Mouse (Mus musculus): Measurements from ENCODE around the gene Nemp1.

Nemp1 gene

DNA sequence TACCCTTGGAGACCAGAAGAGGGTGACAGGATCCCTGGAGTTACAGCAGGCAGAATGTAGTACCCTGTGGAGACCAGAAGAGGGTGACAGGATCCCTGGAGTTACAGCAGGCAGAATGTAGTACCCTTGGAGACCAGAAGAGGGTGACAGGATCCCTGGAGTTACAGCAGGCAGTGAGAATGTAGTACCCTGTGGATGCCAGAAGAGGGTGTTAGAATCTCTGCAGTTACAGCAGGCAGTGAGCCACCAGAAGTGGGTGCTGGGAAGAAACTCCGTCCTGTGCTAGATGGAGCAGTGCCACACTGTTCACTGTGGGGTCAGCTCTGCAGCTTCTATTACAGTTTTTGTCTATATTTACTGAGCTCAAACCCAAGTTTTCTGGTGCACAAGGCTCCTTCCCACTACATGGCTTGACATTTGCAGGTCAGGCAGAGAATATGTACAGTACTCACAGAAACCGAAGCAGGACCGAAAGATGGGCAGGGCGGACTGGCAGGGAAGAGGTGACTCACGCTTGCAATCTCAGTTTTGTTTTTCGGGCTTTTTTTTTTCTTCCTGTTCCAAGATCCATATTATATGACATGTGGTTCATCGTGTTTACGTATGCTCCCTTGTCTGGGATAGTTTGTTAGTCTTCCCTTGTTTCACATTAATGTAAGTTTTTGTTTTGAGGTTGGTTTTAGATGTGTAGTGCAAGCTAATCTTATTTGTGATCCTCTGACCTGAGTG lies 8.3 kb downstream of the Nemp1 start:
- DNase-seq: peak; percentile 84 to 91

DNA sequence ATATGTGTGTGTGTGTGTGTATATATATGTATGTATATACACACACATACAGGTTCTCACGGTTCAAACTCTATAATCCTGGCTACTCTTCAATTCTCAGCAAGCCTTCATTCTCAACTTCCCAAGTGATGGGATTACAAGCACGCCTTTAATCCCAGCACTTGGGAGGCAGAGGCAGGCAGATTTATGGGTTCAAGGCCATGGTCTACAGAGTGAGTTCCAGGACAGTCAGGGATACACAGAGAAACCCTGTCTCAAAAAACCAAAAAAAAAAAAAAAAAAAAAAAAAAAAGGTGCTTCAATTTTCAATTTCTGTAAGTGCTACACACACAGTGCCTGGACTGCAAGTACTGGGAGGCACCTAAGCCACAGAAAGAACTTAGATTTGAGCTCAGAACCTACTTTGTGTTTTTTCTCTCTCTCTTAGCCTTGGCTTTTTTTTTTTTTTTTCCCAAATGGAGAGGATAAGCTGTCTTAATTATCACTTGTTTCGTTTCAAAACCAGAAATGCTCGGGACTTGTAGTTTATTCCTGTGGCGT lies 9.2 kb downstream of the Nemp1 start:
- DNase-seq: no peak

DNA sequence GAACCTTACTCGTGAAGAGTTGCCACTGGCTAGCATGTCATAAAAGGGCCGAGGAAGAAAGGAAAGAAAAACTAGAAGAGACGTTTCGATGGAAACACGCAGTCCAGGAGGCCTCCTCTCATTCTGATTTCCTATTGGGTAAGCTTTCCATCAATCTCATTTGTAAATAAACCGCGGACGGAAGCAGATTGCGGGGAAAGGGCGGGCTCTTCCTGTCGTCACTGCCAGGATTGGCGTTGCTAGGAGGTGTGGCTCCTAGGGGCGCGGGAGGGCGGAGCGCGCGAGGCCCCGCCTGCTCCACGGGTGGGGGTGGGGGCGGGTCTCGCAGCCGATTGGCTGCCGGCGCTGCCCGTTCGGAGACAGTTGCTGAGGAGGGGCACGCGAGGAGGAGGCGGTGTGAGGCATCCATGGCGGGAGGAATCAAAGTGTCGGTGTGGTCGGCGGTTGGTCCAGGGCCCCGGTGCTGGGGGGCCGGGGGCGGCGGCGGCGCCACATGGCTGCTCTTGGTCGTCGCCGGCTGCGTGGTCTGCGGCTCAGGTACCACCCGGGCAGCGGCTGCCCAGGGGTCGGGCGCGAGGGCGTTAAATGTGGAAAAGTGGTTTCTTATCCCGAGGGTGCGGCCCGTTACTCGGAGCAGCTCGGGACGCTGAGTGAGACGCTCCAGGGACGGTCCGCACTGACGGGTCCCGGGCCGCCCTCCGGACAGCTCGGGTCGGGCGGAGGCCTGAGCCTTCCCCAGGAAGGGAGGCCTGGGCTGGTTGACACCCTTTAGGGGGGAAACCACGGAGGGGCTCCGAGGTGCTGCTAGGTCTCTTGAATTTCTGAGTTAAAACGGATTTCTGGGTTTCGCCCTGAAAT lies 10.2 kb downstream of the Nemp1 start:
- peak; percentile 91 to 96 for DNase-seq

DNA sequence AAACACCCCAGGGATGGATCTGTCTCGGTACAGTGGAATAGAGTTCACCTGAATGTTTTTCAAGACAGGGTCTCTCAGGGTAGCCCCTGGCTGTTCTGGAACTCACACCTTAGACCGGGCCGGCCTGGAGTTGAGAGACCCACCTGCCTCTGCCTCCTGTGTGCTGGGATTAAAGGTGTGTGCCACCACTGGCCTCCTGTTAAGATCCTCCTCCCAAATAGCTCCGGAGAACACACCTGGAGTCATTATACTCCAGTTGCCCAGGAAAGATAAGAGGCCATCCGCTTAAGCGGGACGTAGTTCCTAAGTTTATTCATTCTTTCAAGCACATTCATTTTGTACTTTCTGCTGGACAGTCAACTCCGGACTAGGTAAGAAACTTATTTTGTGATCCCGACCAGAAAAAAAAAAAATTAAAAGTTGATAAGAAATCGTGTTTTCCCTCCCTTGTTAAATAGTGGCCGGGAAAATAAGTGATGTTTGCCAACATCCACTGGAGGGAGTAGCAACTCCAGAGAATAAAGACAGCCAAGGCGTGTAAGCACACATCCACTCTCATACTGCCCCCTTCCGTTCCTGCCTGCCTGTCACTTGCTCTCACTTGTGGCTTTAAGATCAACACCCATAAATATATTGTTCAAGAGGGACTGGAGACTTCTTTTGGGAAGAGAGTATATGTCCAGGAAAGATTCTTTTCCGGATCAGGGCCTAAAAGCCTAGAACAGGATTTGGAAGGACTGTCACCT lies 11.1 kb downstream of the Nemp1 start:
- peak; percentile 16 to 72 for DNase-seq

DNA sequence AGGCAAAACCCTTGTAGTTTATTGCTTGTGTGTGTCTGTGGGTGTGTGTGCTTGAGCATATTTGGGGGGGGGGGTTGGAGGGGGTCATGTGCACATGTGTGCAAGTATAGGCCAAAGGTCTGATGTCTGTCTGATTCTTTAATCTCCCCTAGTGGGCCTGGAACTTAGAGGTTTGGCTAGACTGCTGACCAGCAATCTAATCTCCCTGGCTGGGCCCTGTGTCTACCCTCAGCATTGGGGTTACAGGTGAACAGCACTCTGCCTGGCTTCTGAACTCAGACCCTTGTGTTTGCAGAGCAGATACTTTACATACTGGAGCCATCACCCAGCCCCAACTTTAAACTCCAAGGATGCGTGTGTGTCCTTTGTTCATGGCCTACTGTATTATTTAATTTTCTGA lies 12.5 kb downstream of the Nemp1 start:
- no peak for DNase-seq

DNA sequence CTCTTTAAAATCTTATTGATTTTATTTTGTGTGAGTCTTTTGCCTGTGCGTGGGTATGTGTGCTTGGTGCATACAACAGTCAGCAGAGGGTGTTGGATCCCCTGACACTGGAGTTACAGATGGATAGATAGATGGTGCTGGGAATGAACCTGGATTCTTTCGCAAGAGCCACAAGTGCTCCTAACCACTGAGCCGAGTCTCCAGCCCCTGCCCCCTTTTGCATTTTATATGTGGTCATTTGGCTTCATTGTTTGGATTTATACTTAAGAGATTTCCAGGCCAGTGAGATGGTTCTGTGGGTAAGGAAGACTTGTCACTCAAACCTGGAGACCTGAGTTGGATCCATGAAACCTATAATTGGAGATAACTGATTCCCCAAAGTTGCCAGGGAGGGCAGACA lies 13.2 kb downstream of the Nemp1 start:
- DNase-seq: no peak

DNA sequence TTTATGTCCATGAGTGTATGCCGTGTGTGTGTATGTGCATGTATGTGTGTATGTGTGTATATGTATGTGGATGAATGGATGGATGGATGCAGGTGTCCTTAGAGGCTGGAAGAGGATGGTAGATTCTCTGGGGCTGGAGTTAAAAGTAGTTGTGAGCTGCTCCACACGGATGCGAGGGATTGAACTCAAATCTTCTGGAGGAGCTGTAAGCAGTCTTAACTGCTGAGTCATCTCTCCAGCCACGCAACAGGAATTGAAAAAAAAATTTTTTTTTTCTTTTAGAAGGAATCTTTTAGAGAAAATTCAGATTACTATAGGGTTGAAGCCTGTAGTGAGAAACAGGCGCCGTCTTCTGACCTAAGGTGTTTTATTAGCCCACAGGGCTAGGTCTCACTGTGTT lies 16.2 kb downstream of the Nemp1 start:
- no peak for DNase-seq

DNA sequence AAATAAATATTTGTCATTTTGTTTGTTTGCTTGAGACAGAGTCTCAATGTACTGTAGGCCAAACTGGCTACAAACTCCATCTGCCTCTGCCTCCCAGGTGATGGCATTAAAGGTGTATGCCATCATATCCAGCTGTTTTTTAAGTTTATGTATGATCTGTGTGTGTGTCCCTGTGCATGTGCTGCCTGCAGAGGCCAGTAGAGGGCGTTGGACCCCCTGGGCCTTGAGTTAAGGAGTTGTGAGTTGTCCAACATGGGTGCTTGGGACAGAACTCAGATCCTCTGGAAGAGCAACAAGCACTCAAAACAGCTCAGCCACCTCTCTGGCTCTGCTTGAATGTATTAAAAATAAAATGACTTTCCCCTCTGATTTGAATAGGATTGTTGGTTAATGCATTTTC lies 24.4 kb downstream of the Nemp1 start:
- no peak for DNase-seq

DNA sequence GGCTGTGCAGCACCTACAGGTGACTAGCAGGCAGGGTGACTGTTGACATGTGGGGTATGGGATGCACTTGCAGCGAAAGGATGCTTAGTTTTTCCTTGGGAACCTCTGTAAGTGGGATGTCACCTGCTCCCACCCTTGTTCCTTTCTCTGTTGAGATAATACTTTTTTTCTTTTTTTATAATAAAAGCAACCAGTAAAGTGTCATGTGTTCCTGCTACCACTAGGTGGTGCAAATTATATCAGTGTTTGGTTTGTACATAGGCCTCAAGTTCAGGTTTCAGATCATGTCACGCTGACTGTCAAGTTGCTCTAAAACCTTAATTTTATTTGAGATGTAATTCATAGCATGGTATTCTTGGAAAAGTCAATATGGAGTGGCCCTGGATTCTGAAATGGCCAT lies 27.9 kb downstream of the Nemp1 start:
- peak in 1 of 2 experiments; percentile 26 for DNase-seq

DNA sequence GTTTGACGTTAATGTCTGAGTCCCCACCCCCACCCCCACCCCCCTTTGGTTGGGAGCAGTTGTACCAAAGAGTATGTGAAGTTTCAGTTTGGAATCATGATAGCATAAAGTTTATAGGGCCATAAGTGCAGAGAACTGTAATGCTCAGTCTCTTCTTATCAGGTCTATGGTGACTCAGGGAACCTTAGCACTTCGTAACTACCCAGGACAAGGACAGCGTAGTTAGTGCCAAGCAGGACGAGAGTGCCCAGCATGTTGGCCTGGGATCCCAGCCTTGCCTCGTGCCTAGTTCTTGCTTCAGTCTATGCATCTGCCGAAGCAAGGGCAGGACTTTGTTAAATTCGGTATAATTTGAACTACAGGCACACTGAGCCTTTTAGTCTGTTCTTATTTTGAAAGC lies 29.1 kb downstream of the Nemp1 start:
- no peak for DNase-seq

DNA sequence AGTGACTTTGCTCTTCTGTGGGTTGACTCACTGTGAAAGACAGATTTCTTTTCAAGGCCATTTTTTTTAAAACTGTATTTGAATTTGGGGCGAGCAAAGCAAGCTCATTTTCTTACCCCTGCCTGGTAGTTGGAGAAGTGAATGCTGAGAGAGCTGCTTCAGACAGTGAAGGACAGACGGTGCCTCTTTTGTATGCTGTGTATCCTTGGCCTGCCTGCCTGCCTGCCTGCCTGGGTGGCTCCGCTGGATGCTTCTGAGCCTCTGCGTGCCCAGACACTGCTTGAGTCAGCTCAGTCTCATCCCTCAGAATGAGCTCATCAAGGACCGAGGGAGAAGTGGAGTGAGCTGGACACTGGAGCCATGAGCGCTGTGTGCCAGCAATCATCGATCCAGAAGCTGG lies 32.3 kb downstream of the Nemp1 start:
- no peak for DNase-seq

DNA sequence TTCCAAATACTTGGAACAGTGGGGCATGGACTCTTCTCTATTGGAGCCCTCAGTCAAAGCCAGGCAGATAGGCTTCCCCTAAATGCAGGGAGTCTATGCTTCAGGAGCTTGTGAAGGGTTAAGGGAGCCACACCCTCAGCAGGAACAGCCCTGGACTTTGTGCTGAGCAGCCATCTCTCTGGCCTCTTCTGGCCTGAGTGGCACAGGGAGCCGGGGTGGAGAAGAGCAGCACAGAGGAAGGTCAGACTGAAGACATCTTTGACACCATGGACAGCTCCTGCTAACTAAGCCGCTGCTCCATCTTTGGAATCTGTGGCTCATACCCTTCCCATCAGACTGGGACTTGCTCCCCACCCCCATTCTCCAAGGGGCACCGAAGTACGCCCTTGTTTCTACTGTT lies 36.6 kb downstream of the Nemp1 start:
- no peak for DNase-seq

DNA sequence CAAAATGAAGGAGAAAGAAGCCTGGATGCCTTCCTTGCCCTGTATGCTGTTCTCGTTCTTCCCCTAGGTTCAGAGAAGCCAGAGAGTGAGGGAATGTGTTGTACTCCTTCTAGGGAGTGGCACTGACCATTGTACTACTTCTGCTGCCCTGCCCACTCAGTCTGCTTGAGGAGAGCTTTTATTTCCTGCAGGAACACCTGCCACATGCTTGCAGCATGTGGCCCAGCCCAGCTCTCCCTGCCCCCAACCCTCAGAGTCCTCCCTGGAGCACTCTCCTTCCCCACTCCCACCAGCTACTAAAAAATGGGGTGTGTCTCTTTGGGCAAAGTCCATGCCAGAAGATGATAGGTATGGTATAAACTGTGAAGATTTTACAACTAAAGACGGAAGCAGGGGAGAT lies 37.6 kb downstream of the Nemp1 start:
- DNase-seq: no peak

DNA sequence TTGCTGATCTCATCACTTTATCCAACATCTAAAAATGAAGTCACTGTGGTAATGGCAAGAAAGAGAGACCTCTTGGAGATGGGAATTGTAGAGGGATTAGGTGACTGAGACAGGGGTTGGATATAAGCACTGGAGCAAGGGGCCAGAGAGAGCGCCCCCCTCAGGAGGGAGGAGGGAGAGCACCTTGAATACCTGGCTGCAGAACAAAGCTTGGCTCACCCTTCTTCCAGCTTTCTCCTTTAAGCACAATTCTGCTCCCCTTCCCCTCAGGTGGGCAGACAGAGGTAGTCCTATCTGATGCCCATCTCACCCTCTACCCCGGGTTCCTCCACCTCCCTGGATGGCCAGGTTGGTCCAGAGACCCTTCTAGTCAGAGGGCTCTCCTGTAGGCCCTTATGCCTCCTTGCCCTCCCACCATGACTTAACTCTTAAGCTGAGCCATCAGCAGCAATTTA lies 38.1 kb downstream of the Nemp1 start, which contains the start of gene Myo1a:
Myo1a (plus strand) TSS at position 405 of the 455 bp plus-strand sequence.
- DNase-seq: no peak

DNA sequence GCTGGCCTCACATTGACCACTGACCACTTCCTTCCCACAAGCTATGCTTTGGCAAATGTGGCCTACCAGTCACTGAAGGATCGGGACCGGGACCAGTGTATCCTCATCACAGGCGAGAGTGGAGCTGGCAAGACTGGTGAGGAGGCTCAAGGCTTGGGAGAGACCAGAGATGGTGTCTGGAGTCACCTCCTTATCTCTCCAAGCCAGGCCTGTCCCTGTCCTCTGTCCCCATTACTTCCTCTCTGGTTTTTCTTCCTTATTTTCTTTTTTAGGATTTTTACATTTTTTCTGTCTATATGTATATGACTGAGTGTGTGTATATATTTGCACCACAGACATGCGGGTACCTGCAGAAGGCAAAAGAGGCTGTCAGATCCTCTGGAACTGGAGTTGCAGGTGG lies 39.1 kb downstream of the Nemp1 start:
- DNase-seq: no peak

DNA sequence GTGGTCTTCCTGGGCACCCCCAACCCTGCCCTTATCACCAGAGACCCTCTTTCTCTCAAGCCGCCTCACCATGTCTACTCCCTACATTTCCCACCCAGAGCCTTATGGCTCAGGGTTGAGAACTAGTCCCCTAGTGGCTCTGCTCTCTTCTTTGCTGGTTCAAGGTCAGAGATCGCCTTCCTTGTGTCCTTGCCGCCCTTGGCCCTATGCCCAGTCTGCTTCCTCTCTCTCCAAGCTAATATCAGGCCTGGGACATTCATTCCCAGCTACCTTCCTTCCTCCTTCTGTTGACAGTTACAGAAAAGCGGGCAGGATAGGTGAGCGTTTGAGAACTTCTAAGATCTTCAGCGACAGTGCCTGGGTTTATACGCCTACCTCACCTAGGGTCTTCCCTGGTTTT lies 41.0 kb downstream of the Nemp1 start:
- no peak for DNase-seq

DNA sequence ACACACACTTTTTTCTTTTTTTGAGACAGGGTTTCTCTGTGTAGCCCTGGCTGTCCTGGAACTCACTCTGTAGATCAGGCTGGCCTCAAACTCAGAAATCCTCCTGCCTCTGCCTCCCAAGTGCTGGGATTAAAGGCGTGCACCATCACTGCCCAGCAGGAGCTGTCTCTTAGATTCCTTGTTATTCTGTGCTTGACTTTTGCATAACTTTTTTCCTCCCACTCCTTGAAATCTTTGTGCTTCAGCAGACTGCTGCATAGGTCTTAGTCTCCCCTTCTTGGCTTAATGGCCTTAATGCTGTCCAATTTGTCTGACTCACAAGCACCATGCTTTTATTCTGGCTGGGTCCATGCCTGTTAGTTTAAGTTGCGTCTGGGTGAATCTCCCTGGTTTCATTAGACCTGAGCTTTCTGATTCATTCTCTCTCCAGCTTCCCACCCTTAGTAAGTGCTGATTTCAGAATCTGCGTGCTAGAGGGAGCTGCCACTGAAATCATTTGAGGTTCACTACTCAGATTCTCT lies 42.2 kb downstream of the Nemp1 start:
- no peak for DNase-seq

DNA sequence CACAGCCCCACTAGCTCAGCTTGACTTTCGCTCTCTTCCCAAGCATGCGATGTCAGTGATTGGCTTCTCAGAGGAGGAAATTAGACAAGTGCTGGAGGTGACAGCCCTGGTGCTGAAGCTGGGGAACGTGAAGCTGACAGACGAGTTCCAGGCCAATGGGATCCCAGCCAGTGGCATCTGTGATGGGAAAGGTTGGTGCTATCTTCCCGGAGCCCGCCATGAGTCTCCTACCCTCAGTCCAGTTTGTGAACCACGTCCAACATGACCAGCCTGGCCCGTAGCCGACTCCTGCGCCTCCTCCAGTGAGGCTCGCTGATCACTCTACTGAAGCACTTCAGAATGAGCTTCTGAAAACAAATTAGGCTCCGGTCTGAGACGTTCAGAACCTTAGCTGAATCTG lies 43.6 kb downstream of the Nemp1 start:
- peak; percentile 21 to 46 for DNase-seq

DNA sequence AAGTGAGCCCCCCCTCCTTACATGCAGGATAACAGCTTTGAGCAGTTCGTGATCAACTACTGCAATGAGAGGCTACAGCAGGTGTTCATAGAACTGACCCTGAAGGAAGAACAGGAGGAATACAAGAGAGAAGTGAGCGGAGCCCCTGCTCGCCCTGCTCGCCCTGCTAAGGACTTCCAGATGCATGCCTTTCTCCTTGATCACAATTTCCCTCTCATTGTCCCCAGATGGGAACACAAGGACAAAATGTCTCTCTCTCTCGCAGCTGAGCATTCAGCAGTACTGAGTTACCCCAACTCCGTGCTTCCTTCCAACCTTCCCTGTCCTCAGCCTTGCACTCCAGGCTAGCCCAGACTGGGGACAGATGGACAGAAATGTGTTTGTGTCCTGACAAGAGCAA lies 46.0 kb downstream of the Nemp1 start:
- DNase-seq: no peak

DNA sequence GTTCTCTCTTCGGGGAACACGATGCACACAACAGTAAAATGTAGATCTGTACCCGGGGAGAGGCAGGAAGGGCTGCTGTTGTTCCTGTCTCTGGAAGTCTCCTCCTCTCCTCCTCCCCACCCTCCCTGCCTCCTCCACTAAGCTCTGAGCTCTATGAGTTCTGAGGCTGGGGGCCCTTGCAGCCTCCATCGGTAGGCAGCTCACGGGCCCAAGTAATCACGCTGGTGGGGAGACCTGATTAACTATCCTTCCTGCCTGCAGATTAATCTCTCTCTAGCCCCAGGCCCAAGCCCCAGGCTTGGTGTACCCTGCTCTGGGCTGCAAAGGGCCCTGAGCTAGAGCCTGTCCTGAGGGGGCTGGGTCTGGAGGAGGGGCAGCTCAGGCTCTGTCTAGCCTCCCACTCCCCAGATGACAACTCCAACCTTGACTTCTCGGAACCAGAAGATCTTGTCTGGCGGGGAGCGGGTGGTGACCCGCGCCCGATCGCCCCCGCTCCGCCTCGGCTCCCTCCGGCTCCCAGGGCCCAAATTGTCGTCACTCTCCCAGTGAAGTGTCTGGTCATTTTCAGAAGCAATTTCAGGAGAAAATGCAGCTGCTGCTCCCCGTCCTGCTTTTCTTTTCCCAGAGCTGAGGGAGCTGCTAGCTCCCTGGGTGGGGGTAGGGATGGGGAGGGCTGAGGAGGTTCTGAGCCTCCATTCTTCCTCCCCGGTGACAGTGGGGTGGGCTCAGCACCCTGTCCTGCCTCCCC lies 55.1 kb downstream of the Nemp1 start:
- DNase-seq: no peak

DNA sequence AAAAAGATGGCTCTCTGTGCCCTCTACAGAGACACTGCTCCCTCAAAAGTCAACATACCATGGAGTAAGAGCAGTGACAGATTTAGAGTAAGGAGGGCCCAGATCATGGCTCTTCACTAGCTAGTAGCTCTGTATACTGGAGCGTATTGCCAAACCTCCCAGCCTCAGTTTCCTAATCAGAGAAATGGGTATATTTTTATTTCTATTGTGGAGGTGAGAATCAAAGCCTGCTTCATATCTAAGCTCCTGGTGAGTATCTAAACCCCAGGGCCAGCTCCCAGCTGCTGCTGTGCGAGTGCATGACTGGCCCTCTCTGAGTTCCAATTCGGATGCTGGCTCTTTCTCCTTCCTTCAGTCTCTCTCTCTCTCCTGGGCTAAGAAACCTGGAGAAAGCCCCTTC lies 57.5 kb downstream of the Nemp1 start, which contains the start of gene Tac2:
Tac2 (plus strand) TSS at position 301 of the 400 bp plus-strand sequence.
- DNase-seq: no peak

DNA sequence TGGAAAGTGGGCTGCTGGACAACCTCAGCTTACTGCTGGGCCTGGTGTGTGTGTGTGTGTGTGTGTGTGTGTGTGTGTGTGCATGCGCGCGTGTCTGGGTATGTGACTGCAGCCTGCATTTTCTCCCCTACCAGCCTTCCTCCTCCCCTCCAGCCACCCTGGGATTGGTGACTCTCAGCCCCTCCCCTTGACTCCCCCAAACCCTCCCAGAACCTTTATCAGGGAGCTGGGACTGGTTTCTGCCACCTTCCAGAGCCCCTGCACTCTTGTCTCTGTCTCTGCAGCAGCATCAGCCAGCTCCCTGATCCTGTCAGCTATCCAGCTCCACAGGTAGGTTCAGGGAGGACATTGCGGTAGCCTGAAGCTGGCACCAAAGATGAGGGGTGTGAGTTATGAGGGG lies 58.4 kb downstream of the Nemp1 start:
- DNase-seq: no peak

Measured in cerebellum, postnatal 25 days (tissue).